Mouse (Mus musculus) intestine, postnatal 0 days (tissue): Measurements from ENCODE around the gene Smpd2. TPM values are rescaled to one million over a fixed set of nuclear protein-coding genes. Genes with fewer than 3 reads are reported as not detected.
A peak's percentile ranks its signal among the peaks of the same experiment; 100 is the strongest.

ENCODE experiments used
- ATAC-seq: fragments of 200-750 bp; cut with Nextera tagmentation; 2 replicates; pipeline ENCODE4 v1.8.0; 2017; ENCODE audit warnings: mild to moderate bottlenecking, moderate TSS enrichment, moderate library complexity
- H3K27ac ChIP-seq: fragments of 300-500 bp; sonication (generic); 2 replicates; pipeline ENCODE4 v1.5.1; 2014; ENCODE audit warnings: mild to moderate bottlenecking, low read depth, low read length, moderate library complexity
- H3K27me3 ChIP-seq: fragments of 300-500 bp; sonication (generic); replicated peaks from 2 replicates; pipeline ENCODE4 v1.6.1; 2014; ENCODE audit warnings: low read length, mixed read lengths; ENCODE audit not compliant: control insufficient read depth, insufficient read depth
- H3K36me3 ChIP-seq: fragments of 300-500 bp; sonication (generic); 2 replicates; pipeline ENCODE4 v1.6.1; 2014; ENCODE audit warnings: mild to moderate bottlenecking, moderate library complexity; ENCODE audit not compliant: control insufficient read depth, insufficient read depth
- H3K4me1 ChIP-seq: fragments of 300-500 bp; sonication (generic); replicated peaks from 2 replicates; pipeline ENCODE4 v1.6.1; 2014; ENCODE audit warnings: antibody characterized with exemption, low read length, mixed read lengths; ENCODE audit not compliant: control insufficient read depth, insufficient read depth
- H3K4me2 ChIP-seq: fragments of 300-500 bp; sonication (generic); replicated peaks from 2 replicates; pipeline ENCODE4 v1.6.1; 2014; ENCODE audit warnings: low read depth, mild to moderate bottlenecking, moderate library complexity
- H3K4me3 ChIP-seq: fragments of 300-500 bp; sonication (generic); 2 replicates; pipeline ENCODE4 v1.5.1; 2014; ENCODE audit warnings: low read depth, low read length
- H3K9ac ChIP-seq: fragments of 300-500 bp; sonication (generic); 2 replicates; pipeline ENCODE4 v1.6.1; 2014; ENCODE audit warnings: mild to moderate bottlenecking, low read depth, low read length
- H3K9me3 ChIP-seq: fragments of 300-500 bp; sonication (generic); 2 replicates; pipeline ENCODE4 v1.6.1; 2016; ENCODE audit warnings: mixed run types; ENCODE audit not compliant: control insufficient read depth
- CTCF ChIP-seq: sonication (generic); IDR thresholded peaks from 2 replicates; pipeline ENCODE4 v1.5.1; 2016; ENCODE audit warnings: low read depth, mild to moderate bottlenecking, control low read depth, antibody characterized with exemption, moderate library complexity
- WGBS: fragments of 180-500 bp; shearing (Covaris S2); extraction: QIAGEN DNeasy Blood & Tissue Kit; methylation state at CpG from one replicate; pipeline ENCODE4 v1.1.7; 2014; 5-methylcytosine and 5-hydroxymethylcytosine counted together
- polyA plus RNA-seq: library from polyadenylated mRNA; unstranded; fragments of >200 nt; fragmentation: Nextera tagmentation; extraction: Ambion mirVana; gene quantifications from 2 replicates; pipeline ENCODE4 v1.2.1, GENCODE M21; 2015

Gene Smpd2
- polyA plus RNA-seq, 1 experiment from 2014 or later = 65.1 TPM

DNA sequence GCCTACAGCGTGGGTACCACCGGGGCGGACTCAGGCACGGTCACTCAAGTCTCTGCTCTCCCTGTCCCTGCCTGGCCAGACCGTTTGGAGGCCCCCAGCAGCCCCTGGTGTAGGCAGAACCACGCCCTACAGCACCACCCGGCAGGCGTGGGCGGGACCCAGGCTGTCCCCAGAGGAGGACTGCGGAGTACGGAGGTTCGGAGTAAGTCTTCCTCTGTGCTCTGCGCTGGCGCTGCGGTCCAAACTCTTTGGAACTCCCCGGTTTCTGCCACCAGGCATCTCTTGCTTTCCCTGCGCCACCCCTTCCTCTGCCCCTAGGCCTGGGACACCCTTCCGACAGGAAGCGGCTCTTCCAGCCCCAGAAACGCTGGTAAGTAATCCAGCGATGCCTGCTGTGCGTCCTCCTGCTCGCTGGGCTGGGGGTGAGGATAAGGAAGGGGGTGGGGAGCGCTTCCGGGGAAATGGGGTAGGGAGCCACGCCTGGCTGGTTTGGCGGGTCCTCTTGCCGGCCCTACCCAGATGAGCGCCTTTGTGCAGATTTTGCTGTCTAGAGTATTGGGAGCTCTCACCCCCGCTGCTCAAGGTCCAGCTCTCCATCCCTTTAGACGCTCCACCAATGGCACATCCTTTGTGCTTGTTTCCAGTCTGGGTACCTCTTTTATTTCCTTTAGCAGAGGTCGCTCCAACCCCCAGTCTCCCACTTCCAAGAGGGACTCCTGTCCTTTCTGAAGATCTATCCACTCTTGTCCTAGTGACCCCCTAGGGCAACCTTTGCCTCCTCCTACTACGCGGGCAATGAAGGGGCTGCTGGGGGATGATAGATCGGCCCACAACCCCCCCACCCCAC is 13.8 kb downstream of the Smpd2 start, which contains the start of gene Mical1:
Mical1 (plus strand) TSS at position 144 of the 847 bp plus-strand sequence.
- H3K9me3 ChIP-seq = no peaks in the 10 kb centered on the region
- 0 out of 2 replicates have a peak, but pooled peaks cover 7% of the 10 kb centered on the region for H3K4me1 ChIP-seq

DNA sequence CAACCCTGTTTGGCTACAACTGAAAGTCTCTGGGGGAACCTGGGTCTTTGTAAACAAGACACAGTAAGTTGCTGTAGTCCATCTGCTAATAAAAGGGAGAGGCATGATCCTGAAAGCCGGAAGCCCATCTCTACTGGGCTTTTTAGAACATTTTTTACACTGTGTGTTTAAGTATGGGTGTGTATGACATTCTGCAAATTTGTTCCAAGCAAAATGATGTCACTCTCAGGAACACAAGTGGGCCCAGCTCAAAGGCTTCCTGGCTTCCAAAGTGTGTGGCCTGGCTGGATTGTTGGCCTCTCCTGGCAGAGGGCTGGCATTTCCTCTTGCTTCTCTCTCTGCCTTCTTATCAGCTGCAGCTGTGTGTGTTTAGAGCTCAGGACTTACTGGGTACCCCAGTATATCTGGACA is 15.2 kb downstream of the Smpd2 start:
- peak overlapping the region; percentile 50 for H3K27ac ChIP-seq
- H3K4me2 ChIP-seq = no peak overlapping the region
- no peak for TF ChIP-seq CTCF
- peaks cover 17% of the 10 kb centered on the region; the same call in 1 of the 2 replicates for H3K36me3 ChIP-seq
- WGBS = 50% methylated on average over 1 of the region's 1 CpGs
- H3K4me3 ChIP-seq = no peak overlapping the region
- 0 out of 2 replicates have a peak, but pooled peaks cover 7% of the 10 kb centered on the region for H3K4me1 ChIP-seq
- H3K9me3 ChIP-seq = no peaks in the 10 kb centered on the region
- no peaks in the 10 kb centered on the region for H3K27me3 ChIP-seq
- H3K9ac ChIP-seq = no peak overlapping the region
- ATAC-seq = no peak

More for the DNA sequence above, 13.8 kb downstream of the Smpd2 start, which contains the start of gene Mical1:
- Histone ChIP-seq H3K36me3 (peaks cover 20% of the 10 kb centered on the region; the same call in 1 of the 2 replicates), H3K4me3 (peak within 1 kb of the TSS; percentile 56), H3K27me3 (no peaks in the 10 kb centered on the region), H3K4me2 (peak within 1 kb of the TSS; percentile 90), H3K27ac (peak within 1 kb of the TSS; percentile 78), H3K9ac (peak within 1 kb of the TSS; percentile 59)
- TF ChIP-seq CTCF = no peak
- 3% methylated on average over 35 of the region's 35 CpGs for WGBS
- ATAC-seq = 0 out of 2 replicates have a peak, but pooled peaks have one; percentile 21

DNA sequence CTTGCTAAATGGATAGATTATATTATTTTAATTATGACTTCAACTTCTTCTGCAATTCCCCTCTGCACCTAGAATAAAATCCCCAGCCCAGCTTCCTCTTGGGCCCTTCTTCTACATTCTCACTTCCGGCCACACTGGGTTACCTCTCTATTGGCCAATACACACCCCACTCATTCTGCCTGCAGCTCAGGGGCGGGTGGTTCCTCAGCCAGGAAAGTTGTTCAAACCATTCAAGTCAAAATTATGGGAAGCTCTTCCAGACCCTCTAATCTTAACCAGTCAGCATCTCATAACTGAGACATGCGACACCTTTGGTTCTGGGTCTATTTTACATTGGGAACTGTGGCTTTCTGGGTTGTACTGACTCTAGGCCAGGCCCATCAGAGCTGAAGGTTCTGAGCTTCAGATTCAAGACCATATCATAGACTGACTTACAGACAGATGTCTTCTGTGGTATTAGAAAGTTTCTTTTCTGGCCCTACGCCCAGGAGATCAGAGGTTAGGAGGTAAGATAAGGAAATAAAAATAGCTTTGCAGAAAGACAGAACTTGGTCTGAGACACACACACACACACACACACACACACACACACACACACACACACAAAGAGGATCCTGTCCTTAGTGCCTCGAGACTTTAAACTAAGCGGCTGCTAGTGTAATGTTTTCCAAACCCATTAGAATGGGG is 16.2 kb downstream of the Smpd2 start:
- Histone ChIP-seq H3K27ac (no peak overlapping the region), H3K27me3 (no peaks in the 10 kb centered on the region), H3K4me1 (0 out of 2 replicates have a peak, but pooled peaks cover 7% of the 10 kb centered on the region), H3K9me3 (no peaks in the 10 kb centered on the region), H3K4me2 (no peak overlapping the region), H3K9ac (no peak overlapping the region), H3K4me3 (no peak overlapping the region), H3K36me3 (0 out of 2 replicates have a peak, but pooled peaks cover 6% of the 10 kb centered on the region)
- 41% methylated on average over 6 of the region's 6 CpGs for WGBS
- ATAC-seq = peak; percentile 9; the same call in 1 of the 2 replicates
- TF ChIP-seq CTCF = no peak

DNA sequence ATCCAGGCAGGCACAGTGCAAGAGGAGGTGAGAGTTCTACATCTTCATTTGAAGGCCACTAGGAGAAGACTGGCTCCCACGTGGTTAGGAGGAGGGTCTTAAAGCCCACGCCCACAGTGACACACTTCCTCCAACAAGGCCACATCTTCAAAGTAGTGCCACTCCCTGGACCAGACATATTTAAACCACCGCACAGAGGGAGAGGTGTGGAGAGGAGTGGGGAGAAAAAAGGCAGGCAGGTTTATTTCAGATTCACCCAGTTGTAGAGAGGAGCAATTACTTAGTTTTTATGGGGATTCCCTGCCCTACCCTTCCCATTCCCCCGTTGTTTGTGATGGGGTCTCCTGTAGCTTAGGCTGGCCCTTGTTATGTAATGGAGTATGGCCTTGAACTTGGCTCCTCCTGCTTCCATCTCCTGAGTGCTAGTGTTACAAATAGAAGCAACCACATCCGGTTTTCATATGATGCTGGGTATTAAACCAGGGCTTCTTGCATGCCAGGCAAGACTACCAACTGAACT is 17.1 kb downstream of the Smpd2 start:
- H3K27me3 ChIP-seq = no peaks in the 10 kb centered on the region
- no peak overlapping the region for H3K4me3 ChIP-seq
- H3K36me3 ChIP-seq = 0 out of 2 replicates have a peak, but pooled peaks cover 5% of the 10 kb centered on the region
- H3K27ac ChIP-seq = no peak overlapping the region
- no peaks in the 10 kb centered on the region for H3K9me3 ChIP-seq
- H3K4me2 ChIP-seq = no peak overlapping the region
- 61% methylated on average over 5 of the region's 5 CpGs for WGBS
- ATAC-seq = no peak
- H3K9ac ChIP-seq = no peak overlapping the region
- H3K4me1 ChIP-seq = 0 out of 2 replicates have a peak, but pooled peaks cover 7% of the 10 kb centered on the region
- no peak for TF ChIP-seq CTCF

DNA sequence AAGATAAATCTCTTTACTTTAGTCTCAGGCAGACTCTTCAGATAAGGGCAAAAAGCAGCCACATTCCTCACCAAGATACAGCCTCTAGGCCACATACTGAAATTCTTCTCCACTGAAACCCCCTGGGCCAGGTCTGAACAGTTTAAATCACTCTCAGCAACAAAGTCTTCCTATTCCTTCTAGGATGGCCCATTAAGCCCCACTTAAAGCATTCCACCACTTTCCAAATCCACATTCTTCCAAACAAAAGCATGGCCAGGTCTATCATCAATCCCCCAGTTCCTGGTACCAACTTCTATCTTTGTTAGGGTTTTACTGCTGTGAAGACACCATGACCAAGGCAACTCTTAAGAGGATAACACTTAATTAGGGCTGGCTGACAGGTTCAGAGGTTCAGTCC is 17.6 kb downstream of the Smpd2 start:
- Histone ChIP-seq H3K9ac (no peak overlapping the region), H3K36me3 (0 out of 2 replicates have a peak, but pooled peaks cover 5% of the 10 kb centered on the region), H3K4me1 (0 out of 2 replicates have a peak, but pooled peaks cover 7% of the 10 kb centered on the region), H3K27me3 (no peaks in the 10 kb centered on the region), H3K9me3 (no peaks in the 10 kb centered on the region), H3K27ac (no peak overlapping the region), H3K4me2 (no peak overlapping the region), H3K4me3 (no peak overlapping the region)
- TF ChIP-seq CTCF = no peak
- no peak for ATAC-seq
